Mouse (Mus musculus): ENCODE results near the gene Pld2.
"Not testable (repeated sequence)": the region's sequence is repeated elsewhere in the genome, so short reads cannot be mapped to it uniquely, and the experiment has no call there.

The Pld2 gene

DNA sequence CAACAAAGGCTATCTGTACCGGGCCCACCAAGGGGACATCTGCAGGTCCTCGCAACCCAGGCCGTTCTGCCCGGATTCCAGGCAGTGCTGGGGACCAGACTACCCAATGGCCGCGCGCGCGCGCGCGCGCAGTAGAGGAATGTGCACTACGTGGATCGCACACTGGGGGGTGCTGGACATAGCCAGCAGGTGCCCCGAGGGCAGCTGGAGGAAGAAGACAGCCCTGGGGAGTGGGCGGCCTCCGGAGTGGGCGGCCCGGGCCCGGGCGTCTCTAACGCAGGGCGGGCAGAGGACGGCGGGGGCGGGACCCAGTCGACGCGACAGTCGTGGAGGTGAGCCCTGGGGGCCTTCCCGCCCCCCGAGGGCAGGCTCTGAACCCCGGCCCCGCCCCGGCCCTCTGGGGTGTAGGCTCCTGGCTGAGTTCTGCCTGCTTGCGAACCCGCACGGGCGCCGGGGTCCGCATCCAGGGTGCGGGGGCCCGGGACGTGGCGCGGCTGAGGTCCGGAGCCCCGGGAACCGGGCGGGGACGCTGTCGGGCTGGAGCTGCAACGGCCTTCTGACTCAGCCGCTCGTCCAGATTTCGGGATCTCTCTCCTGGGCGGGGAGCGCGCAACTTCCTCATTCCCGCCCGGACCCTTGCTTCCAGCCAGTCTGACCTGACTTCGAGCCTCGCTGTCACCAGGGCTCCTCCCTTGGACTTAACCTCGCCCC is at the start of gene Pld2:
TSS of gene Pld2 (plus strand) at position 188 of the 711 bp plus-strand sequence.
- DNase-seq (ENCODE audit: extremely low spot score, low spot score) = peak; percentile 85

DNA sequence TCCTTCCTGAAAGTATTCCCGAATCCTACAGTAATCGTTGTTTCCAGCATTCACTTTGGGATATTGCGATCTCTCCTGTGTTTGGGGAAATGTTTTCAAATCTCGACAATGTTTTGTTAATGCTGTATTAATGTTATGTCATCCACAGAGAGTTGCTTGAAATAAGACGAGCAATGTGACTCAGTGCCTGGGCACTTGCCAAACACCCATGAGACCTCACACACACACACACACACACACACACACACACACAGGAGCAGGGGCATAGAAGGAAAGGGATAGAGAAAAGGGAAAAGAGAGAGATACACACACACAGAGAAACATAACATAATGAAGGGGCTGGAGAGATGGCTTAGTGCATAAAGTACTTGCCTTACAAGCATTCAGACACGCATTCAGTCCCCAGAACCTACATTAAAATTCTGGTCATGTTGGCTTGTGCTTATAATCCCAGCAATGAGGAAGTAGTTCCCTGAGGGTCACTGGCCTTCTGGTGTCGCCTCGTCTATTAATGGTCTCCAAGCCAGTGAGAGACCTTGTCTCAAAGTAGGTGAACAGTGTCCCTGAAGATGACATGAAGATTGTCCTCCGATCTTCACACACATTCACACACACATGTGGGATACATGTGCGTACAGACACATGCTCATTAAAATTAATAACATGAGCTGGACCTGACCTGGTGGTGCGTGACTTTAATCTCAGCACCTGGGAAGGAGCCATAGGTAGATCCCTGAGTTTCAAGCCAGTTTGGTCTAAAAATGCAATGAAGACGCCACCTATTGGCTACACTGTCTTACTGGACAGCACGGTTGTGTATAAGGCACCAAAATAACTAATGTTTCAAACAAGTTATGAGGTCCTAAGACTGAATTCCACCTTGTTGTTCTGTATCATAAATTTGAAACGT is 40.0 kb upstream of the Pld2 start:
- DNase-seq (ENCODE audit: extremely low spot score, low spot score) = no peak

DNA sequence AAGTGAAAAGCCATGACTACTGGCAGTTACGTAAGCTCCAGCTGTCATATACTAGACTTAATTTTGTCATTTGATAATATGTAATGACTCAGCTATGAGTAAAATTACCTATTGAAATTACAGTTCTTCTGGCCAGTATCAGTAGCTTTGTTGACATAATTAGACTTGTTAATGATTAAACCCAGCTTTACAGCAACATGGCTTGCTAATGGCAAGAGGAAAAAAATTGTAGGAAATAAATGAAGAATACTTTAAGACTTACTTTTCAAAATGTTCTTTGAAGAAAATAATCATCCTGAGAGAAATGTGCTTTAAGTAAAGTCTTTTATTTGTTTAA is 39.4 kb upstream of the Pld2 start:
- DNase-seq (ENCODE audit: extremely low spot score, low spot score) = no peak

DNA sequence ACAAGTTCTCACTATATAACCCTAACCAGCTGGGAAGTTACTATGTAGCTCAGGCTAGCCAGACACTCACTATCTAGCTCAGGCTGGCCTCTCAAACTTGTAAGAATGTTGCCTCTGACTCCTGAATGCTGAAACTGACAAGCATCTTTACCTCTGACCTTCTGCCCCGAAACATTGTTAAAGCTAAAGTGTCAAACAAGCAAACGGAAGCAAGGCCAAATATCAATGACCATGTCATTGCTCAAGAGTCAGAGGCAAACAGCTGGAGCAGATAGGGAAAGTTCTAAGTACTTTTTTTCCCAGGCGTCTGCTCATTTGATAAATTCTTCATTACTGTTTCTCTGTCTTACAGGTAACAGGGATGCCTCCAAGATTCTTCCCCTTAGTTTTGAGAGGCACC is 37.8 kb upstream of the Pld2 start:
- DNase-seq (ENCODE audit: extremely low spot score, low spot score) = no peak

DNA sequence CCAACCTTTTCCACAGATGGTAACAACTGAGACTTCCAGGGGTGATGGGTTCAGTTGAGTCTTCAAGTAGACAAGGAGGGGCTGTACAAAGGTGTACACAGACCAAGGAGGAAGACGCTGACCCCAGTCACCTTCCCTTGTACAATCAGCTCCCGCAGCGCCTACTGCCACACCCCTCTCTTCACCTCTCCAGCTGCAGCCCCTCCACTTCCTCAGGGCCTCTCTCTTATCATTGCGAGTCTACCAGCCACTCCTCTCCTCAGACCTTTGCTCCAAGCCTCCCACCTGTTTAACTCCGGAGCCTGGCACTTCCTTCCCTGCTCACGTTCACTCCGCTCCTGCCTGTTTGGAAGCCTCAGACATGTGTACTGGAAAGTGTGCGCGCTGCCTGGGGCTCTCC is 34.9 kb upstream of the Pld2 start, which contains the start of gene Tm4sf5:
TSS of gene Tm4sf5 (plus strand) at position 275 of the 400 bp plus-strand sequence.
- no peak for DNase-seq (ENCODE audit: extremely low spot score, low spot score)

DNA sequence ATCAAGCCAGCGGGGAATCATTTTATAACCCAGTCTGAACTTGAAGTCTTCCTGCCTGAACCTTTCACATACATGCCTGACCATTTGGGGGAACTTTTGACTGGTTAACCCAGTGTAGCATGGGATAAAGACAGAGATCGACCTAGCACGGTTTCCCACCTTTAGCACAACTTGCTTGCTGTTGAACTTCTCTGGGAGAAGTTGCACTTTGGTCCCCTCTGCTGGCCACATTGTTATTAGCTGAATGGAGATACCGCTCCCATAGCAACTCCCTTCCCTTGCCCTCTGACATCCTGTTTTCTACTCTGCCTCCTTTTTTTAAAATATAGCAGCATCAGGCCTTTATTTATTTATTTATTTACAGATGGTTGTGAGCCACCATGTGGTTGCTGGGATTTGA is 33.5 kb upstream of the Pld2 start:
- peak; percentile 49 for DNase-seq (ENCODE audit: extremely low spot score, low spot score)

DNA sequence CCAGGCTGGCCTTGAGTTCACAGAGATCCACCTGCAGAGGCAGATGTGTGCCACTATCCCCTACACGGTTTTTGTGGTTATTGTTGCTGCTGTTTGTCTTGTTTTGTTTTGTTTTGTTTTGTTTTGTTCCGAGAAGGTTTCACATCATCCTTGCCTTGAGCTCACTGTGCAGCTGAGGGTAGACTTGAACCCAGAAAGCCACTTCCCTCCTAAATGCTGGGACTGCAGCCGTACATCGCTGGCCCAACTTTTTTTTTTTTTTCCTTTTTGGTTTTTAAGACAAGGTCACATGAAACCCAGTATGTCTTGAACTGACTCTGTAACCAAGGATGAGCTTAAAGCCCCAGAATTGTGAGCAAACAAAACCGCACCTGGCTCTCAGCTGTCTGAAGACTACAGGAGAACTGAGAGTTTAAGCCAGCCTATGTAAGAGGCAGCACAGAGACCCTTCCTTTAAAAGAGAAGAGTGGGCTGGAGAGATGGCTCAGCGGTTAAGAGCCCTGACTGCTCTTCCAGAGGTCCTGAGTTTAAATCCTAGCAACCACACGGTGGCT is 32.8 kb upstream of the Pld2 start:
- DNase-seq (ENCODE audit: extremely low spot score, low spot score) = no peak

DNA sequence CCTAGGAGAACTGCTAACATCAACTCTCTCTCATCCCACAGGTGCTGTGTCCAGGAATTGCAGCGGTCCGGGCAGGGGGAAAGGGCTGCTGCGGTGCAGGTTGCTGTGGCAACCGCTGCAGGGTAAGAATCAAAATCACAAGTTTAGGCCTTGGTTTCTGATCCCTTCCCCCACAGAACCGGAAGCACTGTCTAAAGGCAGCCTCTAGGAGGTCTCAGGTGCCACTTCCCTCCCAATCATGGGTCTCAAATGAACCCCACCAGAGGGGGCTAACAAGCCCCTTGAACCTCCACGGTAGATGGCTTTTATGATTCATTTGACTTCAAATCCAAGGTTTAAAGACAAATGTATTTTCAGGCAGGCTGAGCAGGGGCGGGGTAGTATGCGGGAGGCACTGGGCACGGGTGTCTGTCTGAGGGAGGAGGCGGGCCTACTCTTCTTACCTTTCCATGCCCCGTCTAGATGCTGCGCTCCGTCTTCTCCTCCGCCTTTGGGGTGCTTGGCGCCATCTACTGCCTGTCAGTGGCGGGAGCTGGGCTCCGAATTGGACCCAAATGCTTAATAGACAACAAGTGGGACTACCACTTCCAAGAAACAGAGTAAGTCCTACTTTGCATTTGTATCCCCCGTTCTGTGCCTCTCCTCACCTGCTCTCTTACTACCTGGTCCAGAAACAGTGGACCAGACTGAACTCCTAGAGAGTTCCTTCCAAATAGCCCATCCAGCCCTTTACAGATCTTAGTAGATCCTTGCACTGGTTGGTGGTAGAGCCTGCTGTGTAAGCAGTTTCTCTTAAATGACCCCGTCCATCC is 29.9 kb upstream of the Pld2 start:
- DNase-seq (ENCODE audit: extremely low spot score, low spot score) = peak; percentile 53

DNA sequence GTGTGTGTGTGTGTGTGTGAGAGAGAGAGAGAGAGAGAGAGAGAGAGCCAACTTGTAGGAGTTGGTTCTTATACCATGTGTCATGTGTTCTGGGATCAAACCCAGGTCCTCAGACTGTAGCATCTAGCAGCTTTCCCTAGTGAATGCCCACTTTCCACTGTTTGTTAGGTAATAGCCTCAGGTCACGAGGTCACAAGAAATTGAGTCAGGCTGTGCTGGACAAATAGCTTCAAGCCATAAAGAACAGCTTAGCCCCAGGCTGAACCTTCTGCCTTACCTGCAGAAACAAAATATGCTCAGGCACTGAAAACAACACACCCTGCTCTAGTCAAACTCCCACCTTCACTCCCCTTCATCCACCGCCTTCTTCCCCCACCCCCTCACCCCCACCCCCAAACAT is 28.6 kb upstream of the Pld2 start:
- no peak for DNase-seq (ENCODE audit: extremely low spot score, low spot score)

DNA sequence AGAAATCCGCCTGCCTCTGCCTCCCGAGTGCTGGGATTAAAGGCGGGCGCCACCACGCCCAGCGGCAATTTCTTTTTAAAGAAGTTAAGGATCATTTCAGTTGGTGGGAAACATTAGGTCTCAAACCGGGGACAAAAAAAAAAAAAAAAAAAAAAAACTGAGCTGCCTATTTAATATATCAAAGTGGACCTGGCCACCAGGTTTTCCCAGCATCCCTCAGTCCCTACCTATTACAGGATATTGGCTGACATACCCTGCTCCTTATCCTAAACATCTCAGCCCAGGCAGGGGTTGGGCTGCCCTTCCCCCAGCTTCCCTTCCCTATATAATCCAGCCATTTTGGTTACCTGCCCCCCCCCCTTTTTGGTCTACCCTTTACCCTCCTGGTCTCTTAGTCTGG is 28.0 kb upstream of the Pld2 start:
- no peak for DNase-seq (ENCODE audit: extremely low spot score, low spot score)

DNA sequence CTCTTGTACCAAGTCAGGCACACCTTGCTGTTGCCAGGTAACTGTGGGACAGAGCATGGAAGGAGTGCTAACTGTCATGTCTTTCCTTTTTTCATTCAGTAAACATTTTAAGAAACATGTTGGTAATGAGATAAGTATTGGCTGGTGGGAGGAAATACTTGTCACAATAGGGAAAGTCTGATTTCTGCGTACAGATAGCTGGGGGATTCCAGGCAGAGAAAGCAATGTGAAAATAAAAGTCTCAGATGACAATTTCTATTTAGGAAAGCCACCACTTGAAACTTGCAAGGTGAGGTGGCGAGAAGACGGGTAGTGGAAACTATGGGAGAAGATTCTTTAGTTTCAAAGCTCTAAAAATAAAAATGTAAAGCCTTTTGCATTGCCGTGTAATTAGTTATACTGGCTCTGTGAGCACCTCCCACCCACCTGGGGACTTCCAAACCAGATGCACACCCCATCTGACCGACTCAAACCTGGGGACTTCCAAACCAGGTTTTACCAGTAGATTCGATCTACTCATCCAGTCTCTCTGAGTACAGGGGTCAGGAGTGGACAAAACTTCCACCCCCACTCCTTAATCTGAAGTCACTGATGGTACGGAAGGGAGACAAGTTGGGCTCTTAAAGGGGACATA is 27.0 kb upstream of the Pld2 start:
- DNase-seq (ENCODE audit: extremely low spot score, low spot score) = no peak

DNA sequence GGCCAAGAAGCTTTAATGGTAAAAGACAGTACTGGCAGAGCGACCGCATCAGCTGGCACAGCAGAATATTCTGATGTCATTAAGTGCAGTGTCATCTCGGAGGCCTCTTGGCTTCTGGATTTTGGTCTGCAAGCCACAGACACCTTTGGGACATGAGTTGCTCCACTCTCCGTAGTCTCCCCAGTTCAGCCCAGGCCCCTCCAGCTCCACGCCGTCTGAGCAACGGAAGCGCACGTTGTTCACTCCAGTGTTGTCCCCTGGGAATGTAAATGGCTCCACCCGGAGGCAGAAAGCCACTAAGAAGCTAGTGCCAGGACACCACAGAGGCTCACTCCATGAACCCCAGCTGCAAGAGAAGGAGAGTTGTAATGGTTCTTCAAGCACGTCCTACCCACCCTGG is 26.3 kb upstream of the Pld2 start:
- no peak for DNase-seq (ENCODE audit: extremely low spot score, low spot score)

DNA sequence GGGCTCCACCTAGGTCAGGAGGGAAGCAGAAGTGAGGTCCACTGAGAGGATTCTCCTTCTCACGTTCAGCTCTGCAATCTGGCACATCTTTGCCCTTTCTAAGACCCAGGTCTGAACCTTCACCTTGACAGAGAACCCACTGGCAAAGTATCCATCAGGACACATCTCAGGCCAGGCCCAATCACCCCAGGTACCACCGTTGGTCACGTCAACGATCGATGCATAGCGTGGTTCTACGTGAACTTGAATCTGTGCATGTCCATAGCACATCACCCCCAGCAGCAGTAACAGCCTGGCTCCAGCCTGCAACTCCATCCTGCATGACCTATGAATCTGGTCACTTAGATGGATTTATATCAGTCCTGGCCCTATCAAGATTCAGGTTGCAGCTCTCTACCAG is 25.6 kb upstream of the Pld2 start, which contains the start of gene Vmo1:
TSS of gene Vmo1 (minus strand) at position 329 of the 400 bp plus-strand sequence.
- DNase-seq (ENCODE audit: extremely low spot score, low spot score) = no peak

DNA sequence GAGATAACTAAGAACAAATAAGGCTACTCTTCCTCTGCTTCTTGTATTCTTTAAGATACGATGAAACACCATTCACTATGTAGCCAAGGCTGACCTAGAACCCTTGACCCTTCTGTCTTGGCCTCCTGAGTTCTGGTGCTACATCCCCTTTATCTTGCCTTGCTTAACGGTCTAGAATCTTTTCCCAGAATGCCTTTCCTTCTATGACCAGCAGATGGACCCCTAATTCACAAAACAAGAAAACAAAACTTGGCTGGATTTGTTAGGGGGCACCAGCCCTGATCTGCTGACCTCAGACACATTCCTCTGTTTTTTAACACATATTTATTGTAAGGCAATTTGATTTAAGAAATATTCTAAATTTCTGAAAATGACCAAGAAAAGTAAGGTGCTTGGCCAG is 23.5 kb upstream of the Pld2 start:
- peak; percentile 21 for DNase-seq (ENCODE audit: extremely low spot score, low spot score)

DNA sequence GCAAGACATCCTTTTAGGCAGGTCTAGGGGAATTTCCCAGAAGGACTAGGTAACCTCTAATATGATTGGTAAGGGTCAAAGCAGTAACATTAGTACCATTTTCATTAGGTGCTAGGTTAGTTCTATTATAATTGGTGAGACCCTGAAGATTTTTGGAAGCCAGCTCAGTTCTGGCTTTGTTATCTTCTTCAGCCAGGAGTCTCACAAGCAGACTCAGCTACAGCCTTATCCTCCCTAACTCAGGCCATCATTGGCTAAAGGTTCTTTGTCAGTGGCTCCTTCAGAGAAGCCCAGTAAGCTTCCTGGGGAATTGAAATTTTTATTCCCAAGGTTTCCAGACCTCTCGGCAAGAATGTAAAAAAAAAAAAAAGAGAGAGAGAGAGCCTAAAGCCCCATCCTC is 21.4 kb upstream of the Pld2 start:
- no peak for DNase-seq (ENCODE audit: extremely low spot score, low spot score)

DNA sequence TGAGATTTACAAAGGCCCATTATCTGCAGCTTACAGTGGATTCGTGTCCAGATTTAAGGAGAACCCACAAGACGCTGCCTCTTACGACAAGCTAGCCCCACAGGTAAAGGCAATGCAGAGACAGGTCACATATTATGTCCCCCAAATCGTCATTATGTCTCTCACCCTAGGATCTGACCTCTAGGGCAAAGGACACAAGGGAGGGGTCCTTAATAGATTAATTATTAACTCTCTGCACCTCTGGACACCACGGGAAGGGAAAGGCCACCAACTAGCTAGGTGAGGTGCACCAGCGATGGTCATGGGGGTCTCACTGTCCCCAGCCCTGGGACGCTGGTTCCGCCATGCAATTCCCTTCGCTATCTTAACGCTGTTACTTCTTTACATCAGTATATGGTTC is 20.9 kb upstream of the Pld2 start, which contains the start of gene Gltpd2:
TSS of gene Gltpd2 (plus strand) at position 274 of the 400 bp plus-strand sequence.
- DNase-seq (ENCODE audit: extremely low spot score, low spot score) = no peak

DNA sequence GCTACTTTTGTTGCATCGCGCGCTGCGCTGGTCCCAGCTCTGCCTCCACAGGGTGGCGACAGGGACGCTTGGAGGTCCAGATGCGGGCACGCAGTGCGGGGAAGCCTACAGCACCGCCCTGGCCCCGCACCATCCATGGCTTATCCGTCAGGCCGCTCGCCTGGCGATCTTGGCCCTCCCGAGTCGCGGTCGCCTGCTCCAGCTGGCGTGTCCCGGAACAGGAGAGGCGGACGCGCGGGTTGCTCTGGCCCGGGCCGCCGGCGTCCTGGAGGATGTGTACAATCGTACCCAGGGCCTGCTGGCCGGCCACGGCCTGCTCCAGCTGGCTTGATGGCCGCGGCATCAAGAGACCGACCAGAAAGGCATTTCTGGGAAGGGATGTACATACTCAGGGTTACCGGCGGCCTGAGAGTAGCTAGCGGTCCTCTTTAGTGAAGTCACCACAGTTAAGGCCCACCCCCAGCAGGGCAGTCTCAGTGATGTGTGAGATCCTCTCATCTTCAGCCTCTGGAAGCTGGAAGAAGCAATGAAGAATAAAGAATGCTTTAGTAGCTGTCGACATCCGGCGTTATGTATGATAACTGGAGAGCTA is 19.6 kb upstream of the Pld2 start:
- DNase-seq (ENCODE audit: extremely low spot score, low spot score) = peak; percentile 68

DNA sequence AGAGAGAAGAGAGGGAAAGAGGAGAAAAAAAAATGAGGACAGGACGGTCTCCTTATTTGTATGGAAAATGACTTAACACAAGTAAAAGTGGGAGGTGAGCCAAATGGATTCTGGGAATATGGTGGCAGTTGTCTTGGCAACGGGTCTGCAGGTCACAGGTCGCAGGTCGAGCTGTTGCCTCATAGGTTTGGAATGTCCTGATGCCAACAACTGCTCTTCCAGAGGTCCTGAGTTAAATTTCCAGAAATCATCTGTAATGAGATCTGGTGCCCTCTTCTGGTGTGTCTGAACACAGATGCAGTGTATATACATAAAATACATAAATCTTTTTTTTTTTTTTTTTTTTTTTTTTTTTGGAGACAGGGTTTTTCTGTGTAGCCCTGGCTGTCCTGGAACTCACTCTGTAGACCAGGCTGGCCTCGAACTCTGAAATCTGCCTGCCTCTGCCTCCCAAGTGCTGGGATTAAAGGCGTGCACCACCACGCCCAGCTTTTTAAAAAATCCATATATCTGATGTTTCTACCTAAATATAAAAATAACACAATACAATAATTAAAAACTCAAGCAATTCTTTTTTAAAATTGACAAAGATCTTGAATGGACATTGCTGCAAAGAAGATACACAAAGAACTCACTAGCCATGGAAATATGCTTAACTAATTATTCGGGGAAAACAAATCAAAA is 16.4 kb upstream of the Pld2 start:
- not testable (repeated sequence) for DNase-seq (ENCODE audit: extremely low spot score, low spot score)

DNA sequence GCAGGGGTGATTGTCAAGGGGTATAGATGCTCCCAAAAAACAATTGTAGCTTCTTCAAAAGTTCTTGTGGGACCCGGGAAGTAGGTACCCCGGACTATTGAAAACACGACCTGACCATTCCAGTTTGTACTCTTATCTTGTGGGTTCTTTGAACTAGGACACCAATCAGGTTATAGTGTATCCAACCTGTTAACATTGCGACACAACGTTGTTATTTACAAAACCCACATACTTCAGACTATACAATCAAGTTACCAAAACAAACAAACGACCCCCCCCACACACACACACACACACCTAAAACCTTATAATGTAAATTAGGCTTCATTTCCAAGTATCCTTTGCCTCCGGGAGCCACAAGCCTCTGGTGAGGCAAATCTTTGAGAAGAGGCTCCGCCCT is 15.1 kb upstream of the Pld2 start:
- no peak for DNase-seq (ENCODE audit: extremely low spot score, low spot score)

DNA sequence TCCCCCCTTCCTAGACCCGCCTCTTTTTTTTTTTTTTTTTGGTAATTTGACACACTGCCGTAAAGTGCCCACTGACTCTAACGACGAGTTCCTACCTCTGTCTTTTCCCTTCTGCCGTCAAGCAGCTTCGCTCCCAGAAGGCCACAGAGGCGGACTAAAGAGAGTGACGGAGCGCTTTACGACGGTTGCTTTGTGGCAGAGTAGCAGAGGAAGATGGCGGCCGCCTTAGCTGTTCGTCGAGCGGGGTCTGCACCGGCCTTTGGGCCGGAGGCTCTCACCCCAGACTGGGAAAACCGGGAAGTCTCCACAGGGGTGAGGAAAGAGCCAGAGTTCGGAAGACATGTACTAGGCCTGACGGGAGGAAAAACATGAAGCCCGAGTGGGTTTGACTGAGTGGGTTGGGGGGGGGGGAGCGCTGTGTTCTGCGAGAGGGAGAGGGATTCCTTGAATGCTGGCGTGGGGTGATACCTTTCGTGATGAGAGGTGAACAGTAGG is 14.6 kb upstream of the Pld2 start, which contains the start of gene Psmb6:
TSS of gene Psmb6 (plus strand) at position 184 of the 495 bp plus-strand sequence.
- peak; percentile 87 for DNase-seq (ENCODE audit: extremely low spot score, low spot score)

Measured in neural tube, embryonic 10.5 days (tissue).